Mouse (Mus musculus) E14TG2a.4 (cell line): Measurements from ENCODE around the gene Gm45062.

Experiments used
- CTCF ChIP-seq: conservative IDR thresholded peaks from 2 replicates; pipeline ENCODE4 v1.5.1; 2014; ENCODE audit warnings: low read length
- NANOG ChIP-seq: IDR thresholded peaks from 2 replicates; pipeline ENCODE4 v1.6.1; 2014; ENCODE audit warnings: borderline replicate concordance, low read length, mixed read lengths

GRCm38 (mm10) chr6:8545780-8546179 is 286.5 kb downstream of the Gm45062 start:
- no peak for TF ChIP-seq CTCF
- no peak for TF ChIP-seq NANOG
